Mouse (Mus musculus): ENCODE data around the gene Ucn2.

Ucn2 gene

DNA sequence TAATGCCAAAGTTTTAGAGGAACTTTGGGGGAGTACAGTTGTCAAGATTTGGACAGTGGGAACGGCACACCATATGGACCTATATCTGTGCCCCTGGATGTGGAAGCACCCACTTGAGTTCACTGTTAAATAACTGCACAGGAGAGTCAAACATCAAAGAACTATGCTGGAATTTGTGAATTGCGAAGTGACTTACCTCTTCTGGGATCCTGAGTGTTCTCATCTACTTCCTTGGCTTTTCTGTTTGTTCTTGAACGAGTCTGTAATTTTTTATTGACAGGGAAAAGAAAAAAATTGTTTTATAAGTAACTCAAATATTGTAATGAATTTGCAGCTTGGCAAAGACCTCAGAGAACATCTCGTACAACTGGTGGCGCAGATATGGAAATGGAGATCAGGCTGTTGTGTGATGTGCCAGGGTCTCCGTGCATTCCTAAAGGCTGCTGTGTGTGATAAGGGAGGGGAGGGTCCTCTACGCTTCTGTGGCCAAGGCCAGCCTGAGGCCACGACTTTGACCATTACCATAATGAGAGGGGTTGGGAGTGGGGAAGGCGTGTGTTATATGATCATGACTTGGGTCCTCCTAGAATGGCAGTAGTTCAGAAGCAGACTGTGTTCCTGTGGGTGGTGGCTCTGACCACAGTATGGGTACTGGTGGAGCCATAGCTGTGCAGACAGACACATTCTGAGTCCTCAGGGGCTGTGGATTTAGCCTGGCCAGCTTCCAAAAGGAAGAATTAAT lies 7.0 kb downstream of the Ucn2 start:
- DNase-seq, result no peak

DNA sequence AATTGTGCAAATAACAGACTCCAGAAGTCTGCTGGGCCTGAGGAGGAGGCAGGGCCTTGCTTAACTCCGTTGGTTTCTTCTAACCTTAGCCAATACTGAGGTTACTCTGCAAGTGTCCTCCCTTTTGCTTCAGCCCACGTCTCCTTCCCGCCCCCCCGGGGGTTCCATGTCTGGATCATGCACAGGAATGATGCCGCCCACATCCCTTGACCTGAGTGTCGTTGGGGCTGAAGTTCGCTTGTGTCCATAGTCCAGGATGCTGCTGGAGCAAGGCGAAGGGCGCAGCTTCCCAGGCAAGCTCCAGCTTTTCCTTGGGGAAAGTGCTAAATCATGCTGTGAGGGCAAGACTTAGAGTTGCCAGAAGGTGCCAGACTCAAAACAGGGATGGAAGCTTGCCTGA lies 10.6 kb downstream of the Ucn2 start:
- DNase-seq, result peak; percentile 76

DNA sequence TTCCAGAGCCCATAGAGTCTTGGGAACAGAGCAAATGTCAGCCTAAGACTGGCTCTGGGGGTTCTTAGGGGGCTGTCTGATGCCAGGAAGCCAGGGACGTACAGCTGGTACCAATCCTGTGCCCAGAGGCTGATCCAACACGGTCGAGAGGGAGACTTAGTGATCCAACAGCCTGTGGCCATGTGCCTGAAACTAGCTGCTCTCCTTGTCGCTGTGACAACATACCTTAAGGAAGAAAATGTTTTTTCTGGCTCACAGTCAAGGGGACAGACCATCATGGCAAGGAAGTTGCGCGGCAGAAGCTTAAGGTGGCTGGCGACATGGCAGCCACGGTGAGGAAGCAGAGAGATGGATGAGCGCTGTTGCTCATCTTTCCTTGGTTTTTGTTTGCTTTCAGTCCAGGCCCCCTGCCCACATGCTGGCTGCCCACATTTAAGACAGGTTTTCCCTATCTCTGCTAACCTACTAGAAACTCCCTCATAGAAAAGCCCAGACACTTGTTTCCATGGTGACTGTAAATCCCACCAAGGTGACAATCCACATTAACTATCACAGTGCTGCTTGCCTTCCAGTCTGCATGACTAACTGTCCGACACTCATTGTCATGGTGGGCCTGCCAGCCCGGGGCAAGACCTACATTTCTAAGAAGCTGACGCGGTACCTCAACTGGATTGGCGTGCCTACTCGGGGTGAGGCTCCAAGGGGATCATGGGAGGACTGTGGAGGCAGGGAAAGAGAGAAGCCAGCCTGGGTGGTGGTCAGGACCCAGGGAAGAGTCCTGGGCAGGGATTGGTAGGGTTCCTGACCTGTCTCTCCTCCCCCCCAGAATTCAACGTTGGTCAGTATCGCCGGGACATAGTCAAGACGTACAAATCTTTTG lies 12.7 kb downstream of the Ucn2 start:
- DNase-seq, result no peak

DNA sequence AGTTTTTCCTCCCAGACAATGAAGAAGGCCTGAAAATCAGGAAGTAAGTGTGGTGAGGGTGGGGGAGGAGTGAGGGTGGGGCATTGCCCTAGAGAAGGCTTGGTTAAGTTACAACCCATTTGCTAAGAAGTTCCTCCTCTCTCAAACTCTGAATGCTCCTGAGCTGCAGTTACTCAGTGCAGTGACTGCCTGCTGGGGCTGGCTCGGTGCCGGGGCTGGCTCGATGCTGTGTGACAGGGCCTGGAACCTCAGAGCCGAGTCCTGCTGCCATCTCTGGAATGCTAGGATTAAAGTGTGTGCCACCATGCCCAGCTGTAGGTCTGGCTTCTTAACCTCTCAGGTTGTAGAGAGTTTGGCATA lies 13.3 kb downstream of the Ucn2 start:
- no peak for DNase-seq

DNA sequence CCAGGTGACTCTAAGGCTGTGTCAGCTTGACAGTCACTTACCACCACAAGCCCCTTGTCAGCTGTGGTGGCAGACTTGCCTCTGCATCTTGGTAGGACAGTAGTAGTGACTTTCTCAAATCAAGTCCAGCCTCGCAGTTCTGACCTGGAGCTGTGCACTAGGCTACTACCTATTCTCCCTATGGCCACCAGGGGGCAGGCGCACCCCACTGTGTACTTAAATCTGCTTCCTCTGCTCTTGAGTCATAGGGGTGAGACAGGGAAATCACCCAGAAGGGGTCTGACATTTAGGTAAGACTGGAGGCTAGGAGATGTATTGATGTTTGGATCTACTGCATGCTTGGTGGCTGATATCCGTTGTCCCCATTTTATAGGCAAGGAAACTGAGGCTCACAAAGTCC lies 14.9 kb downstream of the Ucn2 start:
- peak; percentile 80 for DNase-seq

DNA sequence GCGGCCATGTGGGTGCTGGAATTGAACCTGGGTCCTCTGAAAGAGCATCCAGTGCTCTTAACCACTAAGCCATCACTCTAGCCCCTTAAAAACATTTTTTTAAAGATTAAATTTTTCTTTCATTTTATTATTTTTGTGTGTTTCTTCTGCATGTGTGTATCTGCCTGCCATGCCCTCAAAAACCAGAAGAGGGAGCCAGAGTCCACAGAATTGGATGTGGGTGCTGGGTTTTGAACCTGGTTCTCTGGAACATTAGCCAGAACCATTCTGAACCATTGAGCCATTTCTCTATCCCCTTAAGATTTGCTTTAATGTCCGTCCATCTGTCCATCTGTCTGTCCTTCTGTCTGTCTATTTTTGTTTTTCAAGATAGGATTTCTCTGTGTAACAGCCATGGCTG lies 17.4 kb downstream of the Ucn2 start:
- DNase-seq, result peak; percentile 58

DNA sequence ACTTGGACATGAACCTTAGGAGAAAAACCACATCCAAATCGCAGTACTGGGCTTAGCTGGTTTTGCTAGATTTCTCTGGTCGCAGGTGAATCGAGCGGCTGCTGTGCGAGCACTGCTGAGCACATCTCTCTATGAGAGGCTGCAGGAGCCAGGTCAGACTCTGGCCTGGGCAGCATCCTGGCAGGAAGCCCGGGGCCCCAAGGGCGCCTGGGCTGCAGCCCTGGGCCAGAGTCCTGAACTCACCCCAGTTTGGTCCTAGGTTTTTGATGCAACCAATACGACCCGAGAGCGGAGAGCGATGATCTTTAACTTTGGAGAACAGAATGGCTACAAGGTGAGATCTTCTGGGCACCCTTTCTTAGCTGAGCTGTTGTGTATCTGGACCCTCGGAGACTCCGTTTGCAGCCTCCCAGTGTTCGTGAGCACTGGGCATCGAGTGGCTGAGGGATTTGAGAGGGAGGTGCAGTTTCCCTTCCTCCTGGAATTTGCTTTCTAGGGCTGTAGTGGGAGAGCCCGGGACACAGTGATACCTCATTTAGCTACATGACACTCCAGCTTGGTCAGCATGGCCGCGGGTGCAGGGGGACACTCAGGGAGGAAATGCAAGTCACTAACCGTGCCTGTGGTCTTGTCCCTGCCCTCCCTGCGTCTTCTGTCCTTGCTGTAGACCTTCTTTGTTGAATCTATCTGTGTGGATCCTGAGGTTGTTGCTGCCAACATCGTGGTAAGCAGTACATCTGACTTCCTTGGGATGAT lies 21.4 kb downstream of the Ucn2 start:
- DNase-seq, result no peak

DNA sequence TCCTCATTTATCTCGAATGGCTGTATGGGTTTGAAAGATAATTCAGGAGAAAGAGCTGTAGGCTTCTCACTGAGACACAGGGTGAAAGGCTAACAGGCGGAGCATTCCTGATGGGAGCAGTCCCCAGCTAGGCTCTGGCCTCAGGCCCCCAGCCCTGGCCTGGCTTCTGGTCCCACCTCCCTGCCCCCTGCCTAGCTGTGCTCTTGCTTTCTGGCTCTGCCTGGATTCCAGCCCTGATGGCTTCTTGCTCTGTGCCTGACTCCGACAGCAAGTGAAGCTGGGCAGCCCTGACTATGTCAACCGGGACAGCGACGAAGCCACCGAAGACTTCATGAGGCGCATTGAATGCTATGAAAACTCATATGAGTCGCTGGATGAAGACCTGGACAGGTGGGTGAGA lies 22.3 kb downstream of the Ucn2 start:
- DNase-seq, result no peak

DNA sequence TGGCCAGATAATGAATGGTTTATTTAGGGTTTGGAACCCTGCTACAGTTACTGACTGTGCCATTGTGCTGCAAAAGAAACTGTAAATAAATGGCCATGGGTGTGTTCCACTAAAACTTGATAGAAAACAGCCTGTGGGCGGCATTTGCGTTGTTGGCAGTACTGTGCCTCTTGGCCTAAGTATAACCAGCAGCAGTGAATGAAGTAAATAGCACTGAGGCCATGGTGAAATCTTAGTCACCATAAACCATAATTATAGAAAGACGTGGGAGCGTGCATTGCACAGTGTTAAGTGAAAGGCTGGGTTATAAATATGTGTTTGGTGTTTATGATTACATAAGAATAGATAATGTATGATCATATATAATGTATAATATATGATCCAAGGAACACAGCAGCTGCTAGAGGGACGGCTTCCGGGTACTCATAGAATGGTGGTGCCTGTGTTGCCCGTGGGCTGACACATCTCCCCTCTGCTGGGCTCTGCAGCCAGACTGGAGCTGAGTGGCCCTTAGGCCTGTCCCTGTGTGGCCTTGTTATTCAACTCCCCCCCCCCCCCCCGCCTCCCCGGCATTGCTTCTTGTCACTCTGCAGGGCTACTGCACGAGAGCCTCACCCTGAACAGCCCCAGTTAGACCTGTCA lies 23.3 kb downstream of the Ucn2 start:
- DNase-seq, result no peak

DNA sequence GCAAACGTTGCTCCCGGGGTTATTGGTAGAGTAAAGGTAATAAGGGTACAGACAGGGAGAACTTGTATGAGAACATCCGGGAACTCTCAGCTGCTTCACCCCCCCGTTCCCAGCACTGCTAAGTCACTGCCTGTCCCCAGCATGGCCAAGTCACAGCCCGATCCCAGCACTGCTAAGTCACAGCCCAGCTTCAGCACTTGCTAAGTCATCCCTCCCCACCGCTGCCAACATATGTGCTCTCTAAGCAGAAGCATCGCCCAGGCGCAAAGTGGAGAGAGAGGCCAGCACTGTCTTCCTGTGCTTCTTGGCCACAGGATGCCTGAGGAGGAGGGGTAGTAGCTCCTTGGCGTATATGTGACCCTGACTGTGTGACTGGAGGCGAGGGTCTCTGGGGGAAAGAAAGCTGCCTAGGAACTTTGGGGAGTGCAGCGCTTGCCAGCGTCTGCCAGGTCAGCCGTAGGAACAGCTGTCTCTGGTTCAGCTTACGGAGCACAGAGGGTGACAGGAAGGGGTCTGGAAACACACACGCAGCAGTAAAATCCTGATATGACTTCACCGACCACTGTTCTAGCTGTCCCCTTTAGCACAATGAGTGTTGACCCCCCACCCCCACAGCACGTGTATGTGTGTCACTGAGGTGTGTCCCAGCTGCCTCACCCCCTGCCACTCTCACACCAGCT lies 24.0 kb downstream of the Ucn2 start:
- peak; percentile 40 for DNase-seq

DNA sequence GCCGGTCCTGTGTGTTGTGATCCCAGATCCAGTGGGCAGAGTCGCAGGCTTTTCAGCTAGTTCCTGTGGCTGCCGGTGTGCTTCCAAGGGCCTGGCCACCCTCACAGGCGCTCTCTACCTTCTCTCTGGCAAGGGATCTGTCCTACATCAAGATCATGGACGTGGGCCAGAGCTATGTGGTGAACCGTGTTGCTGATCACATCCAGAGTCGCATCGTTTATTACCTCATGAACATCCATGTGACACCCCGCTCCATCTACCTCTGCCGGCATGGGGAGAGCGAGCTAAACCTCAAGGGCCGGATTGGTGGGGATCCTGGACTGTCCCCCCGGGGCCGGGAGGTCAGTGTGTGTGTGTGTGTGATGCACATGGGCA lies 24.5 kb downstream of the Ucn2 start:
- DNase-seq, result no peak

DNA sequence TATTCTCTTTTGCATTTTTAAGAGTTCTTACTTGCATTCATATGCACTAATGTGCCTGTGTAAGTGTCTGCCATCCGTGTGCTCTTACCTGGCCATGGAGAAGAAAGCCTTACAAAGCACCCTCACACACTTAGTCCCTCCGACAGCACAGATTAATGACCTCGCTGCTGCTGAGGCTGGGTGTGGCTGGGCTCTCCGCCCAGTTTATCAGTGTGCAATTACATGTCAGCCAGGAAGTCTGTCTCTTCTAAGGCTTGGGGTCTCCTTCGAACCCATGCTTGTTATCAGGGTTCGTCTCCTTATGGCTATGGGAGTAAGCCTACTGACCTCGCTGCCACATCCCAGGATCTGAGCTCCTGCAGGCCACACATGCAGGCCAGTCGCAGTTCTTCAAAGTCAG lies 29.6 kb downstream of the Ucn2 start:
- DNase-seq, result no peak

DNA sequence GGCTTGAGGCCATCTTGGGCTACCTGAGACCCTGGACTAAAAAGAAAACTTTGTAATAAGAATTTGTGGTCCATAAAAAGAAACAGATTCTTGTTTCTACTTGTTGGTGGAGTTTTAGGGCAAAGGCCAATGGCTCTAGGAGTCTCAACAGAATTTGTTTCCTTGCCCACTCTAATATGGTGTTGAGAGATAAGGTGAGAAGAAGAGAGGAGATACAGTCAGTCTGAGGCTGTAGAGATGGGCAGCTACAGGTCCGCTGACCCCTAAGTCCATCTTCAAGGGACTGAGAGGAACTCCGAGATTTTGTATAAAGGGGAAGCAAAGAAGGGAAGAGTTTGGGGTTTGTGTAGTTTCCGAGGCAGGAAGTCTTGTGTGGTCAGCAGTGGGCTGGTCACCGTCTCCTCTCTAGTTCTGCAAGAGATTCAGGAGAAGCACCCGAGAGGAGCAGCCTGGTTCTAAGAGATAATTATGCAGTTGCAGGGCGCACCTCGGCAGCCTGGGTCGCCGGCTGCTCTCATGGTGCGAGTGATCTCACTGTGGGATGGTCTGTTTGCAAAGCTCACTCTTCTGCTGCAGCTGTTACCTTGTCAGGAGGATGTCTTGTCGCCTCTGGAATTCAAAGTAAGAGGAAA lies 31.3 kb downstream of the Ucn2 start:
- no peak for DNase-seq

DNA sequence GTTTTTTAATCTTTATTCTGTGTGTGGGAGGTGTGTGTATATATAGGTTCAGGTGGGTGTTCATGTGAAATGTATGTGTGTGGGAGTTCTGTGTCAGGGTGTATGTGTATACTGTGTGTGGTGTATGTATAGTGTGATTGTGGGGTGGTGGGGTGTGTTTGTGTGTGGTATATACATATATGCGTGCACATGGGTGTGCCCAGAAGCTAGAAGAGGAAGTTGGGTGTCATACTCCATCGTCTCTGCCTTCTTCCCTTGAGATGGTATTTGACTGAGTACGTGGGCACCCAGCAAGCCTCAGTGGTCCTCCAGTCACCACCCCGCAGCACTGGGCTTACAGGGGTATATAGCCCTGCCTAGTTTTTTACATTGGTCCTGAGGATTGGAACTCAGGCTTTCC lies 35.6 kb downstream of the Ucn2 start:
- DNase-seq, result no peak

DNA sequence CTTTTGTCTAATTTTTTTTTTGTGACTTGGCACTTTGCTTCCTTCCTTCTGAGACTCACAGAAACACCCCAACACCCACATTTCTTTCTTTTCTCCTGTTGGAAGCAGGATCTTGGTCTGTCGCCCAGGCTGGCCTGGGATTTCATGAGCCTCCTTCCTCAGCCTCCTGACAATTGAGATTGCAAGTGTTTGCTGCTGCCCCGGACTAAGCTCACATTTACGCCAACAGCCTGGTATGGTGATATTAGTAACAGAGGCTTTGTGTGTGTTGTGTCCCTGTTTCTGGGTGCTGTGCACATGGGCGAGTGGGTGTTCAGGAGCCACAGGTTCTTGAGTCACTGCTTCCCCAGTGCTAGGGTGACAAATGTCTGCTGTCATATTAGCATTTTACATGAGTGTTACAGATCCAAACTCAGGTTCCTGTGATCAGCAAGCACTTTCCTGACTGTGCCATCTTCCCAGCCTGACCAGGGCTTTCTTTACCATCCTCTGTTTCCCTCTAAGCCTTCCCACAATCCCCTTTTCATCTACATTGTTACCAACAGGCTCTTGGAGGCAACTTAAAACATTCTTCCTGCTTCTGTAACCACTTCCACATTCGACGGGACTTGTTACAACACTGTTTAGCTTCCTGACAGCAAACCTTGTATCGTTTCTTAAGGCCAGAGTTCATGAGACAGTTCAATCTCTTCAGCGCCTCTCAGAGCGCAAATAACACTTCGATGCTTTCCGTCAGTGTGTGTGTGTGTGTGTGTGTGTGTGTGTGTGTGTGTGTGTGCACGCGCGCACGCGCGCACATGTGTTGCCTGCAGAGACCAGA lies 37.3 kb downstream of the Ucn2 start:
- no peak for DNase-seq

DNA sequence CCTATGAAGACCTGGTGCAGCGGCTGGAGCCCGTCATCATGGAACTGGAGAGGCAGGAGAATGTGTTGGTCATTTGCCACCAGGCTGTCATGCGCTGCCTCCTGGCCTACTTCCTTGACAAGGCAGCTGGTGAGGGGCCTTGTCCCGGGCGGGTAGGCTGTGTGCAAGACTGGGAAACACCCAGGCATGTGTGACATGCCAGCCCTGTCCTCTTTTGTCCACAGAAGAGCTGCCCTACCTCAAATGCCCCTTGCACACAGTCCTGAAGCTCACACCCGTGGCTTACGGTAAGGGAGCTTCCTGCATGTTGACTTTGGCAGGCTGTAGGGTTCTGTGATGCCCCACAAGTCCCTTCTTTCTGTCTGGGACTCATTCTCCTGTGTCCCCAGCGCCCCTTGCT lies 41.7 kb downstream of the Ucn2 start:
- DNase-seq, result no peak

DNA sequence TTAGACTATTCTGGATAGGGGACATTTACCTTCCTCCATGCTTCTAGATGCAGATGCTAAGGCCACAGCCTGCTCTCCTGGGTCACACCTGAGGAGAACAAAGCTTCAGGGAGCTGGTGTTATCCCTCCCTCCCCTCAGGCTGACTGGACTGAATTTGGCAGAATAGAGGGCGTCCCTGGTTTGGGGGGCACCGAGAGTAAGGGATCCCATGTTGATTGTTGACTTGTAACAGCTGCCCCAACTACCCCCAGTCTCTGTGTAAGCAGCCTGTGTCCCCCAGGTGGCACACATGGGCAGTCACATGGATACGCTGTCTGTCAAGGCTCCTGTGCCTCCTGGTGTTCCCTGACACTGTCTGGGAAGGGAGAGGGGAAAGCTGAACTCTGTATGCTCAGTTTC lies 42.6 kb downstream of the Ucn2 start:
- no peak for DNase-seq

DNA sequence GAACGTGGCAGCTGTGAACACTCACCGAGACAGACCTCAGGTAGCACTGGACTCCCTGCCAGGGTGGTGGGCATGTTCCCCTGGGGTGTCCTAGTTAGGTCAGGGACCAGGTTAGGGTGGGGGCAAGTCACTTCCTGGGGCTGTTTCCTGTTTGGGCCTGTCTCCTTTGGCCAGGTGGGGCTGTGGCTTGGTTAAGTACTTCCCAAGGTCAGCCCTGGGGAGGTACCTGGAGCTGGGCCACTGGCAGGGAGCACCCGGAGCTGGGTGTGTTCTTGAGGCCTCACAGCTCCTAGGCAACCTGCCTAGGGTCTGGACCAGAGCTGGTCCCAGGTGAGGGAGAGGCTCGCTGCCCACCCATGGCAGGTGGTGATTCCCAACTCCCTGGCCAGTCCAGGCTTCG lies 43.1 kb downstream of the Ucn2 start:
- no peak for DNase-seq

DNA sequence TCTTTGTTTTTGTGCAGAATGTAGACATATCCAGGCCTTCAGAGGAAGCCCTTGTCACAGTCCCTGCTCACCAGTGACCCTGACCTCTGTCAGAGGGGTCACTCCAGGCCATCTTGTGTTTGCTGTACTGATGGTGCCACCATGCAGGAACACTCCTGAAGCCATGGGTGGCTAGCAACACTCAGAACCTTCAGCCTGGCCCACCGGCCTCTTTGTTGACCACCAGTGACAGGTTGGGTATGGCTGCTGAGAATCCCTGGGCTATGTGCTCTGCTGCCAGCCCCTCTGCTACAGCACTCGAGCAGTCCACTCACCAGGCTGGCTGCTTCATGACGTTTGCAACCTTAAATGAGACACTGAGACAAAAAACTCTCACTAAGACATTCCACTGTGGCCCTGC lies 44.5 kb downstream of the Ucn2 start:
- no peak for DNase-seq

DNA sequence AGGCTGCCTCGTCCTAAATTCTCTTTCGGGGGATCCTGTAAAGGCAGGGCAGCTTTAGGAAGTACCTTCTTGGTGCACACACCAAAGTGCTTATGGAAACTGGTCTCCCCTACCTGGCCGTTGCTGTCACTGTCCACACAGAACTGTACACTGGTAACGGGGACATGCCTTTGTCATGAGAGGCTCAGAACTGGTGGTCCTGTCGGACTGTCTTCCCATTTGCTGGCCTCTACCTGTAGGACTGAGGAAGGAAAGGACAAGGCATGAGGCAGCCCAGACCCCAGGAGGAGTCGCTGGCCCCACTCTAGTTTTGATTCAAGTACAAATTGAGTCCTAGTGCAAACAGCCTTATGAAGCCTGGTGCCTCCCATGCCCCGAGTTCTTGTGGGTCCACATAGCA lies 45.2 kb downstream of the Ucn2 start:
- no peak for DNase-seq

DNA sequence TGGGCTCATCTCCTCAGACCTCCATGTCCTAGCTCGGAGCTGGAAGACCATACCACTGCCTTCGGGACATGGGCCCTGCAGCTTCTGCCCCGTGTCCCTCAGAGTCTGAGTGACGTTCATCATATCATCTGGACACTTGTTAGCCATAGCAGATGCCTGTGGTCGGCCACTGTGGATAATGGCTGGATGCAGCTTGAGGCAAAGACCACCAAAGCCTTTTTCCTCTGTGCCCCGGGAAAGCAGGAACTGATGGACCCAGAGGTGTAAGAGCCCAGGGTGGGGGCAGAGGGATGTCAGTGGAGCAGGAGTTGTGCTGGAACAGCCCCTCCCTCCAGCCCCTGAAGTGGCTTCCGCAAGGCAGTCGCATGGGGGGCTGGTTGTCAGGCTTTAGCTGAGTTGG lies 45.9 kb downstream of the Ucn2 start:
- DNase-seq, result no peak

Data from kidney, postnatal 14 days (tissue).